Mouse (Mus musculus): ENCODE results near the gene Trim80. TPM values are rescaled to one million over a fixed set of nuclear protein-coding genes. Genes with fewer than 3 reads are reported as not detected.
A peak's percentile ranks its signal among the peaks of the same experiment; 100 is the strongest.
"Not testable (repeated sequence)": the region's sequence is repeated elsewhere in the genome, so short reads cannot be mapped to it uniquely, and the experiment has no call there.

Trim80 gene
- polyA plus RNA-seq, 1 experiment from 2014 or later = 0.19 TPM

GRCm38 (mm10) chr11:115481553-115482259, 41.4 kb downstream of the Trim80 start:
- 84% methylated on average over 6 of the region's 6 CpGs for WGBS
- Histone ChIP-seq H3K4me1 (replicated peaks) (peaks cover 14% of the 10 kb centered on the region), H3K27me3 (replicated peaks) (no peaks in the 10 kb centered on the region), H3K9me3 (replicated peaks) (no peaks in the 10 kb centered on the region), H3K4me2 (no peak overlapping the region), H3K36me3 (0 out of 2 replicates have a peak, but pooled peaks cover 3% of the 10 kb centered on the region), H3K4me3 (no peak overlapping the region), H3K9ac (no peak overlapping the region), H3K27ac (ENCODE audit: poor library complexity, severe bottlenecking) (no peak overlapping the region)
- no peak for ATAC-seq (ENCODE audit: insufficient number of reproducible peaks, low FRiP score)

GRCm38 (mm10) chr11:115483278-115483677, 42.9 kb downstream of the Trim80 start:
- Histone ChIP-seq H3K27me3 (replicated peaks) (no peaks in the 10 kb centered on the region), H3K9ac (no peak overlapping the region)

GRCm38 (mm10) chr11:115483726-115484125, 43.4 kb downstream of the Trim80 start:
- Histone ChIP-seq H3K9ac (no peak overlapping the region), H3K36me3 (peaks cover 5% of the 10 kb centered on the region; the same call in 1 of the 2 replicates), H3K27ac (ENCODE audit: poor library complexity, severe bottlenecking) (no peak overlapping the region), H3K4me1 (replicated peaks) (peaks cover 7% of the 10 kb centered on the region; the same call in 1 of the 2 replicates), H3K9me3 (replicated peaks) (no peaks in the 10 kb centered on the region), H3K4me3 (no peak overlapping the region), H3K4me2 (no peak overlapping the region), H3K27me3 (replicated peaks) (no peaks in the 10 kb centered on the region)
- ATAC-seq (ENCODE audit: insufficient number of reproducible peaks, low FRiP score) = no peak
- WGBS = 17% methylated on average over 6 of the region's 6 CpGs

More at GRCm38 (mm10) chr11:115483278-115483677, 42.9 kb downstream of the Trim80 start:
- no peak for ATAC-seq (ENCODE audit: insufficient number of reproducible peaks, low FRiP score)
- H3K4me2 ChIP-seq = no peak overlapping the region
- no peaks in the 10 kb centered on the region for H3K9me3 ChIP-seq (replicated peaks)
- H3K36me3 ChIP-seq = 0 out of 2 replicates have a peak, but pooled peaks cover 3% of the 10 kb centered on the region
- no peak overlapping the region for H3K27ac ChIP-seq (ENCODE audit: poor library complexity, severe bottlenecking)
- WGBS = 67% methylated on average over 11 of the region's 11 CpGs
- no peak overlapping the region for H3K4me3 ChIP-seq
- H3K4me1 ChIP-seq (replicated peaks) = peaks cover 7% of the 10 kb centered on the region; the same call in 1 of the 2 replicates

DNA sequence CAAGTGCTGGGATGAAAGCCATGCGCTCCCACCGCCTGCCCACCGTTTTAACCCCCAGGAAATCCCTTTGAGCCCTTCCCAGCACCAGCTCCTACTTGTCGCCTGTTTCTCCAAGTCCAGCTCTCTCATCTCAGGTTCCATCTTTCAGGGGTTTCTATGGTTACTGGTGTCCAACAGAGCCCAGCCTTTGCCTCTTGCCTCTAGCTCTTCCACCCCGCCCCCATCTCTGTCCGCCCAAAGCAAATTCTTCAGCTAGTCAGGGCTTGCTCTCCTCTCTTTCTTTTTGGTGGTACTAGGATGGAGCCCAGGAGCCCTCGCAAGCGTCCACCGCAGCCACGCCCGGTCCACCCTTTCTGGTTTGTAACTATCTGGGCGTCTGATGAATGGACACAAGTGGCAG, 44.8 kb downstream of the Trim80 start:
- H3K4me3 ChIP-seq = no peak overlapping the region
- H3K27ac ChIP-seq (ENCODE audit: poor library complexity, severe bottlenecking) = no peak overlapping the region
- no peaks in the 10 kb centered on the region for H3K27me3 ChIP-seq (replicated peaks)
- H3K36me3 ChIP-seq = peaks cover 19% of the 10 kb centered on the region
- no peak overlapping the region for H3K9ac ChIP-seq
- H3K4me2 ChIP-seq = no peak overlapping the region
- no peaks in the 10 kb centered on the region for H3K9me3 ChIP-seq (replicated peaks)
- no peak for ATAC-seq (ENCODE audit: insufficient number of reproducible peaks, low FRiP score)
- WGBS = 75% methylated on average over 12 of the region's 12 CpGs
- peaks cover 7% of the 10 kb centered on the region; the same call in 1 of the 2 replicates for H3K4me1 ChIP-seq (replicated peaks)

DNA sequence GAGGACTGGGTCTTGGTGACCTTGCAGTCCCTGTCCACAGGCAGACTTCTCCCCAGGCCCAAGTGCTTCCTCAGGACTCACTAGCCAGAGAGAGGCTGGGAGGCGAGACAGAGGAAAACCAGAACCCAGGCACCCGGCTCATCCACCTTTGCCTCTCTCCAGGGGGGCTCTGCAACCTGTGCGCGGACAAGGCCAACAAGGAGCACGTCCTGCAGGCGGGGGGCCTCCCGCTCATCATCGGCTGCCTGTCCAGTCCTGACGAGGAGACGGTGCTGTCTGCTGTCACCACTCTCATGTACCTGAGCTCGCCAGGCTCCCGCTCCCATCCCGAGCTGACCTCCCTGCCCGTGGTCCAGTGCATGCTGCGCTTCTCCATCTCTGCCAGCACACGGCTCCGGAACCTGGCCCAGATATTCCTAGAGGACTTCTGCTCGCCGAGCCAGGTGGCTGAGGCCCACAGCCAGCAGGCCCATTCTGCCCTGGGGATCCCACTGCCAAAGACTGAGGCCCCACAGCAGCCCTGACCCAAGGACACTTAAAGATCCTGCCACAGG, 48.3 kb downstream of the Trim80 start:
- Histone ChIP-seq H3K27me3 (replicated peaks) (no peaks in the 10 kb centered on the region), H3K4me3 (no peak overlapping the region), H3K9ac (0 out of 2 replicates have a peak overlapping the region, but pooled peaks have one; percentile 23), H3K27ac (ENCODE audit: poor library complexity, severe bottlenecking) (no peak overlapping the region), H3K4me1 (replicated peaks) (peaks cover 18% of the 10 kb centered on the region), H3K36me3 (peaks cover 19% of the 10 kb centered on the region), H3K9me3 (replicated peaks) (no peaks in the 10 kb centered on the region), H3K4me2 (no peak overlapping the region)
- WGBS = 71% methylated on average over 19 of the region's 19 CpGs
- ATAC-seq (ENCODE audit: insufficient number of reproducible peaks, low FRiP score) = no peak

- H3K9me3 ChIP-seq (replicated peaks) = no peaks in the 10 kb centered on the region
- no peak overlapping the region; the same call in 1 of the 2 replicates for H3K27ac ChIP-seq (ENCODE audit: poor library complexity, severe bottlenecking)
- 21% methylated on average over 25 of the region's 25 CpGs for WGBS
- H3K4me2 ChIP-seq = peak overlapping the region; percentile 89
- peaks cover 19% of the 10 kb centered on the region for H3K36me3 ChIP-seq
- H3K9ac ChIP-seq = peak overlapping the region; percentile 73
- no peaks in the 10 kb centered on the region for H3K27me3 ChIP-seq (replicated peaks)
- peak overlapping the region; percentile 70 for H3K4me3 ChIP-seq
- no peak; the same call in 1 of the 2 replicates for ATAC-seq (ENCODE audit: insufficient number of reproducible peaks, low FRiP score)
- H3K4me1 ChIP-seq (replicated peaks) = peaks cover 11% of the 10 kb centered on the region
Observed at GRCm38 (mm10) chr11:115490441-115491355, 50.4 kb downstream of the Trim80 start.

GRCm38 (mm10) chr11:115491356-115492083, 51.2 kb downstream of the Trim80 start, which contains the start of gene Nt5c:
Nt5c (minus strand) TSS chr11:115491862.
- H3K4me3 ChIP-seq = peak within 1 kb of the TSS; percentile 70
- H3K27me3 ChIP-seq (replicated peaks) = no peaks in the 10 kb centered on the region
- H3K9ac ChIP-seq = peak within 1 kb of the TSS; percentile 73
- peaks cover 20% of the 10 kb centered on the region for H3K36me3 ChIP-seq
- H3K4me2 ChIP-seq = peak within 1 kb of the TSS; percentile 89
- WGBS = under 1% methylated on average over 43 of the region's 43 CpGs
- ATAC-seq (ENCODE audit: insufficient number of reproducible peaks, low FRiP score) = peak; percentile 86
- H3K27ac ChIP-seq (ENCODE audit: poor library complexity, severe bottlenecking) = peak within 1 kb of the TSS; percentile 65
- peaks cover 11% of the 10 kb centered on the region for H3K4me1 ChIP-seq (replicated peaks)
- no peaks in the 10 kb centered on the region for H3K9me3 ChIP-seq (replicated peaks)

DNA sequence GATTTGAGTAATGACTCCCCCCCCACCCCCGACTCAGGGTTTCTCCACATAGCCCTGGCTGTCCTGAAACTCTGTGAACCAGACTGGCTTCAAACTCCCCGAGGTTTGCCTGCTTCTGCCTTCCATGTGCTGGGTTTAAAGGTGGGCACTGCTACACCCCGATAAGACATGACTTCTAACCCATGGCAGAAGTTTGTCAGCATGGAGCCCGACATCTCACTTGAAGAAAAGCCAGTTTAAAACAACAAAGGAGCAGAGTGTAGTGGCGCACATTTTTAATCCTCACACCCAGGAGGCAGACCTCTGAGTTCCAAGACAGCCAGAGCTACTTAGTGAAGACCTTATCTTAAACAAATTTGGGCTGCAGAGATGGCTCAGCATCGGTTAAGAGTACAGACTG, 52.0 kb downstream of the Trim80 start:
- peak overlapping the region; percentile 89 for H3K4me2 ChIP-seq
- H3K9ac ChIP-seq = 0 out of 2 replicates have a peak overlapping the region, but pooled peaks have one; percentile 73

DNA sequence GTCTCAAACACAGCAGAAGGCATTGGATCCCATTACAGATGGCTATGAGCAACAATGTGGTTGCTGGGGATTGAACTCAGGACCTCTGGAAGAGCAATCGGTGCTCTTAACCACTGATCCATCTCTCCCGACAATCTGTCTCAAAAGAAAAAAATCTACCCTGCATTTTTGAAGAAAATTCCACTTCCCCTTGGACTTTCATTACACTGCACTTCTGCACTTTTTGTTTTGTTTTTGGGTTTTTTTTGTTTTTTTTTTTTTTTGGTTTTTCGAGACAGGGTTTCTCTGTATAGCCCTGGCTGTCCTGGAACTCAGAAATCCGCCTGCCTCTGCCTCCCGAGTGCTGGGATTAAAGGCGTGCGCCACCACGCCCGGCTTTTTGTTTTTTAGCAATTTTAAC, 56.2 kb downstream of the Trim80 start:
- ATAC-seq (ENCODE audit: insufficient number of reproducible peaks, low FRiP score); H3K9ac ChIP-seq; H3K27me3 ChIP-seq (replicated peaks); H3K9me3 ChIP-seq (replicated peaks); H3K4me1 ChIP-seq (replicated peaks); H3K27ac ChIP-seq (ENCODE audit: poor library complexity, severe bottlenecking); H3K4me3 ChIP-seq; H3K4me2 ChIP-seq: not testable (repeated sequence)
- WGBS = 87% methylated on average over 9 of the region's 9 CpGs
- peaks cover 50% of the 10 kb centered on the region for H3K36me3 ChIP-seq

More for the DNA sequence above, 52.0 kb downstream of the Trim80 start:
- Histone ChIP-seq H3K9me3 (replicated peaks) (no peaks in the 10 kb centered on the region), H3K36me3 (peaks cover 27% of the 10 kb centered on the region), H3K27ac (ENCODE audit: poor library complexity, severe bottlenecking) (no peak overlapping the region), H3K4me3 (peak overlapping the region; percentile 70), H3K4me1 (replicated peaks) (peaks cover 11% of the 10 kb centered on the region), H3K27me3 (replicated peaks) (no peaks in the 10 kb centered on the region)
- WGBS = 31% methylated on average over 6 of the region's 6 CpGs
- no peak for ATAC-seq (ENCODE audit: insufficient number of reproducible peaks, low FRiP score)

Data from heart, embryonic 12.5 days (tissue).